Mouse (Mus musculus): ENCODE measurements at regions not wholly inside any gene's neighbourhood (a gene's known extent, or its start where the extent isn't known, plus 50 kb on each side); places are given as distances from the start of the nearest gene placed in this dataset.

DNA sequence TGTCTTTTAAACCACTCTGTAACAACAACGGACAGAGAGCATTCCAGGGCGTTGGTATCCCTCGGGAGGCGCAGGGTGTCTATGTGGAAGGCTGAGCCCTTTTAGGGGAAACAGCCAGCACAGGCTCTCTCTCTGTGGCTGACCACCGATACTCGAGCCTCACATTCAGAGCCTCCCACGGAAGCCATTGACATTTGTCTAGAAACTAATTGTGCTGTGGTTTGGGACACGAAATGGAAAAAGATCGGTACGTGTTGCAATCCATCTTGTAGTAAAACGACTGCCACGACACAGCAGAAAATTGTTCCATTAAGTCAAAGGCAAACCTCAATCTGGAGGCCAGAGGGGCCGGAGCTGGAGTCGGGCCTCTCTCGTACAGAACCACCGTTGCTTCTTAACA is 575.9 kb upstream of the Gm19410 start:
- Histone ChIP-seq H3K4me3 (replicated peaks) (no peak overlapping the region), H3K36me3 (no peaks in the 10 kb centered on the region), H3K4me2 (no peak overlapping the region), H3K4me1 (replicated peaks) (no peaks in the 10 kb centered on the region), H3K27me3 (no peaks in the 10 kb centered on the region), H3K9me3 (replicated peaks) (no peaks in the 10 kb centered on the region), H3K27ac (no peak overlapping the region), H3K9ac (no peak overlapping the region)
- WGBS (ENCODE audit: insufficient replicate concordance), result 49% methylated on average over 16 of the region's 16 CpGs
- DNase-seq (no peak), ATAC-seq (ENCODE audit: low read depth) (no peak)

DNA sequence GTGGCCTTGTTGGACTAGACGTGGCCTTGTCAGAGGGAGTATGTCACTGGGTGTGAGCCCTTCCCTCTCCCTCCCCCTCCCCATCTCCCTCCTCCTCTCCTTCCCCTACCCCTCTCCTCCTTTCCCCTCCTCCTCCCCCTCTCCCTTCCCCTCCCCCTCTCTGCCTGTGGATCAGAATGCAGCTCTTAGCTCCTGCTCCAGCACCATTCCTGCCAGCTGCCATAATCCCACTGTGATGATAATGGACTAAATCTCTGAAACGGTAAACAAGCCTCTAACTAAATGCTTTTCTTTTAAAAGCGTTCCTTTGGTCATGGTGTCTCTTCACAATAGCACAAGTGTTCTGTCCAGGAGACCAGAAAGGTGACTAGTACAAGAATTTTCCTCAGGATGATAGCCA is 573.1 kb upstream of the Gm19410 start:
- Histone ChIP-seq H3K4me3 (replicated peaks) (no peak overlapping the region), H3K4me2 (no peak overlapping the region), H3K4me1 (replicated peaks) (no peaks in the 10 kb centered on the region), H3K9ac (no peak overlapping the region), H3K27ac (no peak overlapping the region), H3K36me3 (no peaks in the 10 kb centered on the region), H3K27me3 (no peaks in the 10 kb centered on the region), H3K9me3 (replicated peaks) (no peaks in the 10 kb centered on the region)
- no peak for ATAC-seq (ENCODE audit: low read depth)
- DNase-seq, result no peak
- WGBS (ENCODE audit: insufficient replicate concordance), result 49% methylated on average over 3 of the region's 3 CpGs

DNA sequence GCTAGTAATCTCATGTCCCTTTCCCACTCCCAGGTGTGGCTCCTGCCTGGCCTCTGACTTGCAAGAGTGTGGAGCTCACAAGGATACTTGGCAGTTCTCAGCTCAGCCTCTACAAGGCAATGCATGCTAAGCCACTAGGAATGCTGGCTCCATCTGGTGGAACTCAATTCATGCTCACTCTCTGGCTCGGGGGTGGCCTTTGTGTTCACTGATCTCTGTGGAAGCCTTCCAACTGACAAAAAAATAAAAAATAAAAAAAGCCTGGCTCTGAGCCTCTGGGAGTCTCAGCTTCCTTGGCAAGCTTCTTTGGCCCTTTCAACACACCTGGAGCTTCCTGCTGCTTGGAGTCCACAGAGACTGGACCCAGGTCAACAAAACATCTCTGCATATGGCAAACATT is 571.8 kb upstream of the Gm19410 start:
- Histone ChIP-seq H3K9me3 (replicated peaks) (no peaks in the 10 kb centered on the region), H3K27me3 (no peaks in the 10 kb centered on the region), H3K4me2 (no peak overlapping the region), H3K27ac (no peak overlapping the region), H3K9ac (no peak overlapping the region), H3K4me3 (replicated peaks) (no peak overlapping the region), H3K36me3 (no peaks in the 10 kb centered on the region), H3K4me1 (replicated peaks) (no peaks in the 10 kb centered on the region)
- WGBS (ENCODE audit: insufficient replicate concordance), result 53% methylated on average over 1 of the region's 1 CpGs
- ATAC-seq (ENCODE audit: low read depth) (no peak), DNase-seq (no peak)

DNA sequence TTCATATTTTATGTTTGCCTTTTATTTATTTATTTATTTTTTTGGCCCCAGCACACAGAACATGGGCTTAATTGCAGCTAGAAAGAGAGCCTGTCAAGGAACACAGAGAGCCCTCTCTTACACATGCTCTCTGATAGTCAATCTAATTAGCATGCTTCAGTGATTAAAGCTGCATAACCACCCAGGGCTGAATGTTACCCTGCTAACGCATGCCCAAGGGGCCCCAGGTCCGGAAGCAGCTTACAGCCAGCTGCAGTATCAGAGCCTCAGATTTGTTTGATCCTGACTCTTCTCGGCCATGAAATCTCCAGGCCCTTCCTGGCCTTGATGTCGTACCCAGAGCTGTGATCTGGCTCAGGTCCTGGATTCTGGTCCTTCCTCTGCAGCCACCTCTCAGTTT is 569.4 kb upstream of the Gm19410 start:
- no peak for DNase-seq
- H3K4me1 ChIP-seq (replicated peaks), result no peaks in the 10 kb centered on the region
- WGBS (ENCODE audit: insufficient replicate concordance), result 52% methylated on average over 4 of the region's 4 CpGs
- H3K36me3 ChIP-seq, result no peaks in the 10 kb centered on the region
- no peak overlapping the region for H3K27ac ChIP-seq
- H3K9me3 ChIP-seq (replicated peaks), result no peaks in the 10 kb centered on the region
- ATAC-seq (ENCODE audit: low read depth), result no peak
- H3K4me3 ChIP-seq (replicated peaks), result no peak overlapping the region
- no peak overlapping the region for H3K4me2 ChIP-seq
- H3K9ac ChIP-seq, result no peak overlapping the region
- no peaks in the 10 kb centered on the region for H3K27me3 ChIP-seq

DNA sequence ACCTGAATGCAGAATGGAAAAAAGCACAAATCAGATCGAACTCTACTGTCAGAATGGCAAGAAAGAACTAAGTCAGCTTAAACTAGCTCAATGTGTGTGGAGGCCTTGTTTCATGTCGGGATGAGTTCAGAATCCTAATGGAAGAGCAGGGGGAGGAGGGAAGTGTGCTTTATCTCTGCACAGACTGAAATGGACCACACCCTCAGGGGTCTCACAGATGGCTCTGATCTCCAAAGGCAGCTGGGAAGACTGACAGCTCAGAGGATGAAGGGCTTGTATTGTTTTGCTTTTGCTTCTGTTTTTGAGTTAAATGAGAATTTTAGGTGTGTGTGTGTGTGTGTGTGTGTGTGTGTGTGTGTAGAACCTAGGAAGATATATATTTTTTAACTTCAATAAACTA is 566.8 kb upstream of the Gm19410 start:
- Histone ChIP-seq H3K4me1 (replicated peaks) (no peaks in the 10 kb centered on the region), H3K4me2 (no peak overlapping the region), H3K4me3 (replicated peaks) (no peak overlapping the region), H3K27ac (no peak overlapping the region), H3K9ac (no peak overlapping the region), H3K9me3 (replicated peaks) (no peaks in the 10 kb centered on the region), H3K27me3 (no peaks in the 10 kb centered on the region), H3K36me3 (no peaks in the 10 kb centered on the region)
- 39% methylated on average over 2 of the region's 2 CpGs for WGBS (ENCODE audit: insufficient replicate concordance)
- DNase-seq (no peak), ATAC-seq (ENCODE audit: low read depth) (no peak)

DNA sequence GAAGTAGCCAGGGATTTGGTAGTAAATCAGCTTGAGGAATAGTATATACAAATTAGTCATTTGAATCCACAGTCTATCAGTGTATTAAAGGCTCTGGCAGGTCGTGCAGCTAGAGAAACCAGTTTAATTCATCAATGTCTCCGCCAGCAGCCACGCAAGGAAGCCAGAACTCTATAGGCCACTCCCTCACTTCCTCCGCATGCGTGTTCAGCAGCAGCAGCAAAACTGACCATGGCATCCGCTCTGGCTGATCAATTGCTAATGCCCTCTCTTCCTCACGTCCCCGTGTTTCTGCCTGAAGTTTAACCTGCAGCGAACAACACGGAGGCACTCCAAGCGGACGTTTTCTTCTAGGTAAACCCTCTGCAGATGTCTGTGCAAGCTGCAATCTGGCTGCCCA is 564.2 kb upstream of the Gm19410 start:
- ATAC-seq (ENCODE audit: low read depth) (no peak), DNase-seq (no peak)
- Histone ChIP-seq H3K9me3 (replicated peaks) (no peaks in the 10 kb centered on the region), H3K4me1 (replicated peaks) (peaks cover 8% of the 10 kb centered on the region), H3K36me3 (no peaks in the 10 kb centered on the region), H3K4me3 (replicated peaks) (no peak overlapping the region), H3K27me3 (no peaks in the 10 kb centered on the region), H3K27ac (no peak overlapping the region), H3K4me2 (no peak overlapping the region), H3K9ac (no peak overlapping the region)
- WGBS (ENCODE audit: insufficient replicate concordance), result 30% methylated on average over 12 of the region's 12 CpGs

DNA sequence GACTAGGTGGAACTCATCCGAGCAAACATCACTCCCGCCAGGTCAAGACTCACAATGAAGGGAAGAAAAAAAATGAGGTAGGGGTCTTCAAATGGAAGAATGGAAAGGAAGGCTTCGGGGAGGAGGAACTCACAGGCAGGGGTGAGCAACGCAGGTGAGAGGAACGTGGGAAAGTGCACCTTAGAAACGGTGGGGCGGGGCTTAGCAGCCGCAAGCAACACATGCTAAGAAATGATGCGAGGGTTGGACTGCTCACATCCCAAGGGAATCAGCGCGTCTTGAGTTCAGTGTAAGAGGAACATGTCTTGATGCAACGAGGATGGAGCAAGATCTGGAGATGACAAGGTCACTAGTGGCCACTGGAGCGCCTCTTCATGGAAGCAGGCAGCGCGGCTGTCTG is 560.6 kb upstream of the Gm19410 start:
- H3K4me1 ChIP-seq (replicated peaks), result peaks cover 15% of the 10 kb centered on the region
- H3K27me3 ChIP-seq, result no peaks in the 10 kb centered on the region
- DNase-seq, result no peak
- WGBS (ENCODE audit: insufficient replicate concordance), result 42% methylated on average over 15 of the region's 15 CpGs
- no peak overlapping the region for H3K4me3 ChIP-seq (replicated peaks)
- no peak overlapping the region for H3K9ac ChIP-seq
- no peaks in the 10 kb centered on the region for H3K9me3 ChIP-seq (replicated peaks)
- H3K36me3 ChIP-seq, result no peaks in the 10 kb centered on the region
- H3K27ac ChIP-seq, result no peak overlapping the region
- peak overlapping the region; percentile 41 for H3K4me2 ChIP-seq
- ATAC-seq (ENCODE audit: low read depth), result no peak

DNA sequence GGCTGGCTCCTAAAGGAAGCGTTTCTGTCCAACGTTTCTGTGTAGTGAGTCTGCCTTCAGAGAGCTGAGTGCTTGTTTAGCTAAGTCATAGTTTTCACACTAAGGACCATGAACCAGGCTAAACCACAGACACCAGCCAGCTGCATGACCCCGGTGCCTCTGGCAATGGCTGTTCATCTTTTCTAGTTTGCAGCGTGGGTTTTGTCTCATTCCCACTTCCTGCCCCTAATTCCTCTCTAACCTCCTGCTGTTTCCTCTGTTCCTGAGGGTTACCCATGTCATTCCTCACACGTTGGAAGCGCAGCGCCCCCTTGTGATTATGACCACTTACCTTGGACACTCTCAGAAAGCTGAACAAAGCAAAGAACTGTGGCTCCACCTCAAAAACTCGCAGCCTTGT is 560.1 kb upstream of the Gm19410 start:
- no peaks in the 10 kb centered on the region for H3K9me3 ChIP-seq (replicated peaks)
- 5% methylated on average over 8 of the region's 8 CpGs for WGBS (ENCODE audit: insufficient replicate concordance)
- H3K9ac ChIP-seq, result no peak overlapping the region
- ATAC-seq (ENCODE audit: low read depth) (peak; percentile 27; the same call in 1 of the 2 replicates), DNase-seq (peak; percentile 8)
- H3K4me1 ChIP-seq (replicated peaks), result peaks cover 15% of the 10 kb centered on the region
- H3K27ac ChIP-seq, result peak overlapping the region; percentile 58
- H3K4me3 ChIP-seq (replicated peaks), result peak overlapping the region; percentile 4
- no peaks in the 10 kb centered on the region for H3K36me3 ChIP-seq
- peak overlapping the region; percentile 41 for H3K4me2 ChIP-seq
- H3K27me3 ChIP-seq, result no peaks in the 10 kb centered on the region

DNA sequence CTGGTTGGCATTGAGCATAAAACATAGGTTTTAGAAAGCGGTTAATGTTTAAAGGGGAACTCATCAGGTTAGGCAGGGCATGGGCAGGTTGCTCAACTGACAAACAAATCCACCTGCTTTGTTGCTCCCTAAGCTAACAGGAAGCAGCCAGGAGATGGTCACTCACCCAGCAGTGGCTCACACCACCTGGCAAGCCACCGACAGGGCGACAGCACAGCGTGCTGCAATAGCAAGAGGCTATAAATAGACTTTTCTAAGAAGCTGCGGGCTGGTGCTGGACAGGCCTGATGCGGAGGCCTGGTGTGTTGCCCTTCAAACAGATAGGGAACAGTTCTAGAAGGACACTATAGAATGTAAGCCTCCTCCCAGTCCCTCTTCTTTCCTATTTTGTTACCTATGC is 559.3 kb upstream of the Gm19410 start:
- no peaks in the 10 kb centered on the region for H3K27me3 ChIP-seq
- H3K36me3 ChIP-seq, result no peaks in the 10 kb centered on the region
- peak overlapping the region; percentile 41; the same call in 1 of the 2 replicates for H3K4me2 ChIP-seq
- H3K27ac ChIP-seq, result no peak overlapping the region
- no peaks in the 10 kb centered on the region for H3K9me3 ChIP-seq (replicated peaks)
- H3K4me3 ChIP-seq (replicated peaks), result peak overlapping the region; percentile 4; the same call in 1 of the 2 replicates
- H3K9ac ChIP-seq, result no peak overlapping the region
- 13% methylated on average over 6 of the region's 6 CpGs for WGBS (ENCODE audit: insufficient replicate concordance)
- no peak for DNase-seq
- peak; percentile 78 for ATAC-seq (ENCODE audit: low read depth)
- H3K4me1 ChIP-seq (replicated peaks), result peaks cover 15% of the 10 kb centered on the region

DNA sequence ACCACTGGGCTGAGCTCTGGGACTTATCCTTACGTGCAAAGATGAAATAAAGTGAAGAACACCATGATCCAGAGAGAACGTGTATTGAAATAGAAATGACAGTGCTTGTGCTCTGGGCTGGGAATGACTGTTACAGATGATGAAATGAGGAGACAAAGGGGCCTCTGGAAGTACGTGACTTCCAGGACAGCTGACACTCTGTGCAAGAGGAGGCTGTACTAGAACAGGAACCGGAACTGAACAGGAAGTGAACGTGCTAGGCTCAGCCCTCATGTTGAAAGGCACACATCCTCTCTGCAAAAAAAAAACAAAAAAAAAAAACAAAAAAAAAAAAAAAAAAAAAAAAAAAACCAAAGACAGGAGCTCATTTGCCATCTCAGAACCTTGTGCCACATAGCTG is 557.2 kb upstream of the Gm19410 start:
- H3K27me3 ChIP-seq, result no peaks in the 10 kb centered on the region
- no peak overlapping the region for H3K9ac ChIP-seq
- no peaks in the 10 kb centered on the region for H3K36me3 ChIP-seq
- no peak overlapping the region for H3K4me2 ChIP-seq
- no peak overlapping the region for H3K27ac ChIP-seq
- no peaks in the 10 kb centered on the region for H3K9me3 ChIP-seq (replicated peaks)
- WGBS (ENCODE audit: insufficient replicate concordance), result 33% methylated on average over 5 of the region's 5 CpGs
- no peak overlapping the region for H3K4me3 ChIP-seq (replicated peaks)
- peaks cover 15% of the 10 kb centered on the region for H3K4me1 ChIP-seq (replicated peaks)
- DNase-seq, result no peak
- no peak for ATAC-seq (ENCODE audit: low read depth)

DNA sequence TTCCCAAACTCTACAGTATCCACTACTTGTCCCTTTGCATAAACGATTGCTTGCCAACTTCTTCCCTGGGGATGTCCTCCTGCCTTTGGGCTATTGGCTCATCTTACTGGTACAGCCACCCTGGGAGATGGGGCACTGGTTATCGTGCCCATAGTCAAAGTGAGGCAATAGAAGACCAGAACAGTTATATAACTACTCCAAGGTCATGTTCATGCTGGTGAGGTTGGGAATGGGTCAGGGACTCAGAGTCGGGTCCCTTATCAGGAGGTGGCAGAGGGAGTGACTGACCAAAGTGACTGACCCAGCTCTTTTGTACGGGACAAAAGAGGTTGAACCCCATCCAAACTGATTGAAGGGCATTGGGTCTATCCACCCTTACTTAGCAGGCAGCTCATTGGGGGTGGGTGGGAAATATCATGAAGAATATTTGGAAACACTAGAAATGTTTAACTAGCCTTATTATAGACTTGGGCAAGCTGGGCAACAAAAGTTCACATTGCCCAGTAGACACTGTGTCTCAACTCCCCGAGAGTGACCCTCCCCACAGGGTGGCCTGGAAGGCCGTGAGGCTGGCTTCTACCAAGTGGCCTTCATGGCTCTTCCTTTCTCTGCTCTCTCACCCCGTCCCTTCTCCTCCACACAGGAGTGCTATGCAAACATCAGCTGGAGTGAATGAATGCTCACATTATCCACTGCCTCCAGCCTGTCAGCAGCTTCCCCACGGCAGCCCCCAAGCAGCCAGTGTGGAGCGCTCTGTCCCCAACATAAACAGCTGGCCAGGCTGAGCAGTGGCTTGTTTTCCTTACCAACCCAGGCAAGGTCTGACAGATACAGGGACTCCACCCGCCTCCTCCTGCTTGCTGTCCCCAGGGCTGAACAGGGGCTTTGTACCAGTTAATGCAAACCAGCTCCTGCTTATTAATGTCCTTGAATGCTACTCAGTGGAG is 553.8 kb upstream of the Gm19410 start:
- Histone ChIP-seq H3K4me1 (replicated peaks) (peaks cover 3% of the 10 kb centered on the region; the same call in 1 of the 2 replicates), H3K36me3 (no peaks in the 10 kb centered on the region), H3K4me2 (no peak overlapping the region), H3K27me3 (no peaks in the 10 kb centered on the region), H3K9me3 (replicated peaks) (no peaks in the 10 kb centered on the region), H3K27ac (no peak overlapping the region), H3K9ac (no peak overlapping the region), H3K4me3 (replicated peaks) (no peak overlapping the region)
- WGBS (ENCODE audit: insufficient replicate concordance), result 51% methylated on average over 10 of the region's 10 CpGs
- DNase-seq (no peak), ATAC-seq (ENCODE audit: low read depth) (no peak)

DNA sequence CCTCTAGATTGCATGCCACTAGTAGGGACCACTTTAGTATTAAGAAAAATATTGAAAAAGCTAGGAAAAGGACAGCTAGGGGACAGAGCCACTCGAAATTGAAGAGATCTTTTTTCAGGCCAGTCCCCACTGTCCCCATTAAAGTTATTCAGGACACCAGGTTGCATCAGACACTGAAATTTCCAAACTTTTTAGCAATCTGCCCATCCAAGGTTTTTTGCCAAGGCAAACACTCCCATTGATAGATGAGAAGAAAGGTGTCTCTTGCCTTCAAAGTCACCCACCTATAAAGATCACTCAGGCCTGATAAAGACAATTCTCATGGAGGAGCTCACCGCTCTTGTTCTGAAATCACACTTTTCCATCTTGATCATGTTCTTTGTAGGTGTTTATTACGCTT is 552.1 kb upstream of the Gm19410 start:
- Histone ChIP-seq H3K4me2 (no peak overlapping the region), H3K9ac (no peak overlapping the region), H3K36me3 (no peaks in the 10 kb centered on the region), H3K4me1 (replicated peaks) (peaks cover 3% of the 10 kb centered on the region; the same call in 1 of the 2 replicates), H3K9me3 (replicated peaks) (no peaks in the 10 kb centered on the region), H3K4me3 (replicated peaks) (no peak overlapping the region), H3K27ac (no peak overlapping the region), H3K27me3 (no peaks in the 10 kb centered on the region)
- DNase-seq (no peak), ATAC-seq (ENCODE audit: low read depth) (no peak)
- WGBS (ENCODE audit: insufficient replicate concordance), result 57% methylated on average over 3 of the region's 3 CpGs

Data from liver, embryonic 13.5 days (tissue).